Mouse (Mus musculus): ENCODE measurements around the gene Actrt3. TPM values are rescaled to one million over a fixed set of nuclear protein-coding genes. Genes with fewer than 3 reads are reported as not detected.

The Actrt3 gene
- polyA plus RNA-seq, 1 experiment from 2014 or later = 0.41 TPM

GRCm38 (mm10) chr3:30548928-30549327, 50.8 kb downstream of the Actrt3 start:
- ATAC-seq = no peak
- no peaks in the 10 kb centered on the region for H3K4me1 ChIP-seq (ENCODE audit: control insufficient read depth, insufficient read depth, low read length)
- H3K9me3 ChIP-seq (replicated peaks; ENCODE audit: control insufficient read depth, low read length, poor library complexity, severe bottlenecking) = no peaks in the 10 kb centered on the region
- no peaks in the 10 kb centered on the region for H3K27me3 ChIP-seq (ENCODE audit: control insufficient read depth, insufficient read depth, low read depth, low read length)
- no peak overlapping the region for H3K4me3 ChIP-seq (ENCODE audit: low read depth, low read length)
- no peak overlapping the region for H3K9ac ChIP-seq (ENCODE audit: low read depth, low read length)
- H3K27ac ChIP-seq (ENCODE audit: low read length) = no peak overlapping the region
- WGBS = 85% methylated on average over 7 of the region's 7 CpGs
- H3K4me2 ChIP-seq (ENCODE audit: low read length) = no peak overlapping the region
- H3K36me3 ChIP-seq (ENCODE audit: control insufficient read depth, insufficient read depth, low read length) = no peaks in the 10 kb centered on the region

GRCm38 (mm10) chr3:30547908-30548307, 51.8 kb downstream of the Actrt3 start, which contains the start of gene Mecom:
TSS of gene Mecom (minus strand) at chr3:30548008.
- WGBS = 92% methylated on average over 3 of the region's 3 CpGs
- Histone ChIP-seq H3K9ac (ENCODE audit: low read depth, low read length) (no peak within 1 kb of the TSS), H3K36me3 (ENCODE audit: control insufficient read depth, insufficient read depth, low read length) (no peaks in the 10 kb centered on the region), H3K9me3 (replicated peaks; ENCODE audit: control insufficient read depth, low read length, poor library complexity, severe bottlenecking) (no peaks in the 10 kb centered on the region), H3K4me3 (ENCODE audit: low read depth, low read length) (no peak within 1 kb of the TSS), H3K27ac (ENCODE audit: low read length) (no peak within 1 kb of the TSS), H3K27me3 (ENCODE audit: control insufficient read depth, insufficient read depth, low read depth, low read length) (no peaks in the 10 kb centered on the region), H3K4me2 (ENCODE audit: low read length) (no peak within 1 kb of the TSS), H3K4me1 (ENCODE audit: control insufficient read depth, insufficient read depth, low read length) (no peaks in the 10 kb centered on the region)
- no peak for ATAC-seq

Other genes starting within 250 kb of the Actrt3 start
- 4.0 and 5.3 TPM in 2 replicates for gene Mecom, start 51.9 kb downstream of the Actrt3 start, polyA plus RNA-seq (2015; fragmentation: Nextera tagmentation; extraction: Ambion mirVana)
- 29.6 and 31.4 TPM in 2 replicates for gene Mynn, start 2.1 kb upstream of the Actrt3 start, polyA plus RNA-seq (2015; fragmentation: Nextera tagmentation; extraction: Ambion mirVana)
- gene Lrriq4, start 44.6 kb upstream of the Actrt3 start, polyA plus RNA-seq (2015; fragmentation: Nextera tagmentation; extraction: Ambion mirVana) = not detected in 2 replicates
- 1.7 and 1.9 TPM in 2 replicates for gene Lrrc34, start 47.9 kb upstream of the Actrt3 start, polyA plus RNA-seq (2015; fragmentation: Nextera tagmentation; extraction: Ambion mirVana)
- 0.10 TPM in 1 of 2 replicates, not detected in the other for gene Lrrc31, start 99.9 kb upstream of the Actrt3 start, polyA plus RNA-seq (2015; fragmentation: Nextera tagmentation; extraction: Ambion mirVana)
- gene Samd7, start 146.4 kb upstream of the Actrt3 start, polyA plus RNA-seq (2015; fragmentation: Nextera tagmentation; extraction: Ambion mirVana) = 0.05 and 0.12 TPM in 2 replicates
- 82.8 and 83.6 TPM in 2 replicates for gene Sec62, start 192.9 kb upstream of the Actrt3 start, polyA plus RNA-seq (2015; fragmentation: Nextera tagmentation; extraction: Ambion mirVana)

All from midbrain, embryonic 16.5 days (tissue).